Mouse (Mus musculus) liver, embryonic 16.5 days (tissue): ENCODE results near the gene Plcb3. TPM values are rescaled to one million over a fixed set of nuclear protein-coding genes. Genes with fewer than 3 reads are reported as not detected.
"Not testable (repeated sequence)": the region's sequence is repeated elsewhere in the genome, so short reads cannot be mapped to it uniquely, and the experiment has no call there.

ENCODE experiments used
- ATAC-seq: fragments of 200-750 bp; cut with Nextera tagmentation; 2 replicates; pipeline ENCODE4 v1.8.0; 2017; ENCODE audit warnings: low read depth, mild to moderate bottlenecking, moderate number of reproducible peaks, moderate library complexity
- H3K27ac ChIP-seq: fragments of 300-500 bp; sonication (generic); 2 replicates; pipeline ENCODE4 v1.5.1; 2014; ENCODE audit warnings: mild to moderate bottlenecking, low read length
- H3K27me3 ChIP-seq: fragments of 300-500 bp; sonication (generic); 2 replicates; pipeline ENCODE4 v1.6.1; 2014; ENCODE audit warnings: low read depth, low read length, mixed read lengths; ENCODE audit not compliant: control insufficient read depth, insufficient read depth
- H3K36me3 ChIP-seq: fragments of 300-500 bp; sonication (generic); 2 replicates; pipeline ENCODE4 v1.6.1; 2014; ENCODE audit warnings: mild to moderate bottlenecking; ENCODE audit not compliant: control insufficient read depth, insufficient read depth
- H3K4me1 ChIP-seq: fragments of 300-500 bp; sonication (generic); 2 replicates; pipeline ENCODE4 v1.6.1; 2014; ENCODE audit warnings: low read depth, low read length, mixed read lengths; ENCODE audit not compliant: control insufficient read depth
- H3K4me2 ChIP-seq: fragments of 300-500 bp; sonication (generic); 2 replicates; pipeline ENCODE4 v1.6.1; 2014; ENCODE audit warnings: low read depth, low read length, mixed read lengths
- H3K4me3 ChIP-seq: fragments of 300-500 bp; sonication (generic); 2 replicates; pipeline ENCODE4 v1.5.1; 2014; ENCODE audit warnings: low read depth, mild to moderate bottlenecking, low read length
- H3K9ac ChIP-seq: fragments of 300-500 bp; sonication (generic); 2 replicates; pipeline ENCODE4 v1.6.1; 2014; ENCODE audit warnings: low read depth, low read length
- H3K9me3 ChIP-seq: fragments of 300-500 bp; sonication (generic); replicated peaks from 2 replicates; pipeline ENCODE4 v1.6.1; 2016; ENCODE audit warnings: low read length; ENCODE audit not compliant: control insufficient read depth
- WGBS: fragments of 180-500 bp; shearing (Covaris S2); extraction: QIAGEN DNeasy Blood & Tissue Kit; methylation state at CpG from one replicate; pipeline ENCODE4 v1.1.7; 2014; ENCODE audit not compliant: insufficient replicate concordance; 5-methylcytosine and 5-hydroxymethylcytosine counted together
- polyA plus RNA-seq: library from polyadenylated mRNA; unstranded; fragments of >200 nt; fragmentation: Nextera tagmentation; extraction: Ambion mirVana; gene quantifications from 2 replicates; pipeline ENCODE4 v1.2.1, GENCODE M21; 2015

The Plcb3 gene
- polyA plus RNA-seq, 1 experiment from 2014 or later = 6.6 TPM

- H3K9ac ChIP-seq = no peak overlapping the region
- 80% methylated on average over 11 of the region's 11 CpGs for WGBS
Observed at GRCm38 (mm10) chr19:6913991-6914390, 62.3 kb downstream of the Plcb3 start.

GRCm38 (mm10) chr19:6913036-6913435 is 63.2 kb downstream of the Plcb3 start:
- WGBS = 63% methylated on average over 6 of the region's 6 CpGs
- peaks cover 27% of the 10 kb centered on the region for H3K4me1 ChIP-seq
- no peak overlapping the region for H3K27ac ChIP-seq

More at GRCm38 (mm10) chr19:6913991-6914390, 62.3 kb downstream of the Plcb3 start:
- no peaks in the 10 kb centered on the region for H3K9me3 ChIP-seq
- H3K4me2 ChIP-seq = no peak overlapping the region
- no peaks in the 10 kb centered on the region; the same call in 1 of the 2 replicates for H3K36me3 ChIP-seq
- no peak overlapping the region for H3K4me3 ChIP-seq
- ATAC-seq = no peak
- H3K27ac ChIP-seq = no peak overlapping the region
- H3K4me1 ChIP-seq = peaks cover 19% of the 10 kb centered on the region
- H3K27me3 ChIP-seq = no peaks in the 10 kb centered on the region

GRCm38 (mm10) chr19:6912205-6912970 is 63.9 kb downstream of the Plcb3 start:
- Histone ChIP-seq H3K9ac (no peak overlapping the region), H3K9me3 (no peaks in the 10 kb centered on the region), H3K4me1 (peaks cover 29% of the 10 kb centered on the region), H3K4me3 (no peak overlapping the region), H3K4me2 (no peak overlapping the region), H3K36me3 (no peaks in the 10 kb centered on the region; the same call in 1 of the 2 replicates), H3K27me3 (no peaks in the 10 kb centered on the region), H3K27ac (no peak overlapping the region)
- no peak for ATAC-seq
- WGBS = 77% methylated on average over 15 of the region's 15 CpGs

More at GRCm38 (mm10) chr19:6913036-6913435, 63.2 kb downstream of the Plcb3 start:
- no peaks in the 10 kb centered on the region for H3K9me3 ChIP-seq
- H3K4me2 ChIP-seq = no peak overlapping the region
- no peak for ATAC-seq
- no peaks in the 10 kb centered on the region for H3K27me3 ChIP-seq
- H3K4me3 ChIP-seq = no peak overlapping the region
- H3K9ac ChIP-seq = no peak overlapping the region
- H3K36me3 ChIP-seq = no peaks in the 10 kb centered on the region; the same call in 1 of the 2 replicates

GRCm38 (mm10) chr19:6911101-6912074 is 64.9 kb downstream of the Plcb3 start:
- peaks cover 29% of the 10 kb centered on the region for H3K4me1 ChIP-seq

GRCm38 (mm10) chr19:6910306-6910705 is 66.0 kb downstream of the Plcb3 start:
- H3K9me3 ChIP-seq, H3K36me3 ChIP-seq, H3K27me3 ChIP-seq: not testable (repeated sequence)
- H3K9ac ChIP-seq = peak overlapping the region; percentile 75
- H3K4me3 ChIP-seq = peak overlapping the region; percentile 82
- H3K27ac ChIP-seq = peak overlapping the region; percentile 98
- 0 out of 2 replicates have a peak, but pooled peaks have one; percentile 14 for ATAC-seq
- H3K4me2 ChIP-seq = peak overlapping the region; percentile 90
- WGBS = under 1% methylated on average over 29 of the region's 30 CpGs
- peaks cover 22% of the 10 kb centered on the region for H3K4me1 ChIP-seq

More at GRCm38 (mm10) chr19:6911101-6912074, 64.9 kb downstream of the Plcb3 start:
- no peak overlapping the region for H3K27ac ChIP-seq
- H3K9me3 ChIP-seq = no peaks in the 10 kb centered on the region
- no peaks in the 10 kb centered on the region for H3K27me3 ChIP-seq
- peaks cover 3% of the 10 kb centered on the region for H3K36me3 ChIP-seq
- H3K9ac ChIP-seq = 0 out of 2 replicates have a peak overlapping the region, but pooled peaks have one; percentile 26
- peak overlapping the region; percentile 22; the same call in 1 of the 2 replicates for H3K4me3 ChIP-seq
- H3K4me2 ChIP-seq = peak overlapping the region; percentile 90
- no peak for ATAC-seq
- 77% methylated on average over 19 of the region's 19 CpGs for WGBS

- under 1% methylated on average over 65 of the region's 65 CpGs for WGBS
- peaks cover 18% of the 10 kb centered on the region for H3K4me1 ChIP-seq
- H3K27me3 ChIP-seq = no peaks in the 10 kb centered on the region
- H3K4me3 ChIP-seq = peak within 1 kb of the TSS; percentile 82
- H3K4me2 ChIP-seq = peak within 1 kb of the TSS; percentile 90
- H3K9ac ChIP-seq = peak within 1 kb of the TSS; percentile 75
- peak; percentile 92 for ATAC-seq
- H3K36me3 ChIP-seq = peaks cover 6% of the 10 kb centered on the region
- H3K9me3 ChIP-seq = no peaks in the 10 kb centered on the region
- H3K27ac ChIP-seq = peak within 1 kb of the TSS; percentile 98
Observed at GRCm38 (mm10) chr19:6909507-6910289, 66.6 kb downstream of the Plcb3 start, which contains the start of the genes Trmt112 and Prdx5. TSS of gene Trmt112 (plus strand) at chr19:6909698. TSS of gene Prdx5 (minus strand) at chr19:6910106.

GRCm38 (mm10) chr19:6909021-6909420 is 67.2 kb downstream of the Plcb3 start:
- no peaks in the 10 kb centered on the region for H3K9me3 ChIP-seq
- no peaks in the 10 kb centered on the region for H3K27me3 ChIP-seq
- H3K4me1 ChIP-seq = peaks cover 18% of the 10 kb centered on the region
- peaks cover 6% of the 10 kb centered on the region for H3K36me3 ChIP-seq
- peak overlapping the region; percentile 90 for H3K4me2 ChIP-seq
- no peak for ATAC-seq
- H3K9ac ChIP-seq = peak overlapping the region; percentile 75
- WGBS = 4% methylated on average over 11 of the region's 11 CpGs
- H3K4me3 ChIP-seq = peak overlapping the region; percentile 82
- H3K27ac ChIP-seq = peak overlapping the region; percentile 98
